Mouse (Mus musculus) spleen, adult 2 months (tissue): ENCODE data around the gene Me1.

Source experiments
- CTCF ChIP-seq: fragments of 200-500 bp; IDR thresholded peaks from 2 replicates; pipeline ENCODE4 v1.5.1; 2011; ENCODE audit warnings: mild to moderate bottlenecking, inconsistent platforms; ENCODE audit not compliant: insufficient read depth, insufficient read length, insufficient replicate concordance; ENCODE audit errors: extremely low read depth
- POLR2A ChIP-seq: fragments of 200-500 bp; IDR thresholded peaks from 2 replicates; pipeline ENCODE4 v1.6.1; 2011; ENCODE audit warnings: low read depth, low read length, inconsistent platforms

DNA sequence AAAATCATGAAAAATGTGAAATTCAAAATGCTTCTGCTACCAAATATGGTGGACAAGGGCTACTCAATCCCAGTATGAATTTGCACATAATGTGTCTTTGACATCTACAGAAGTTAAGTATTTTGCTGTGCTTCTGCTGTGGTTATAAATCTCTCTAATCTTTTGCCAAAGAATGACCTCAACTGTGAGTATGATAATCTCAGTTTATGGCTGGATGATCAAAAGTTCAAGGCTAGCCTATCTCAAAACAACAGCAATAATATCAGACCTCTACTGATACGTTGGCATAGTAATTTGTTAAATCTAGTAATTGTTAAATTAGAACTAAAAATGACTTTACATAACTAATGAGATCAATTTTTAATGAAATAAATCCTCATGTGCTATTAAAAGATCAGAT lies 80.0 kb downstream of the Me1 start:
- no peak for TF ChIP-seq CTCF
- no peak for TF ChIP-seq POLR2A
